Mouse (Mus musculus) adrenal gland, postnatal 36 days (tissue): ENCODE measurements at regions not wholly inside any gene's neighbourhood (a gene's known extent, or its start where the extent isn't known, plus 50 kb on each side); places are given as distances from the start of the nearest gene placed in this dataset.

Experiments
- DNase-seq, 2 experiments: peaks; one replicate each; pipeline ENCODE4 v3.0.0; 2021; ENCODE audit warnings: mixed read lengths in 1 of 2

- DNase-seq, result no peak
Measured at GRCm38 (mm10) chr6:147315207-147315606, 51.2 kb upstream of the Pthlh start.
